Mouse (Mus musculus) megakaryocyte, embryonic 14.5 days (primary cell): ENCODE data around the gene Safb.

Experiments
- FLI1 ChIP-seq: IDR thresholded peaks from 2 replicates; pipeline ENCODE4 v1.6.1; 2012; ENCODE audit warnings: low read length, inconsistent platforms, mixed read lengths
- GATA1 ChIP-seq: IDR thresholded peaks from 3 replicates; pipeline ENCODE4 v1.6.1; 2012; ENCODE audit warnings: mixed read lengths, low read length, inconsistent platforms, borderline replicate concordance

GRCm38 (mm10) chr17:56603186-56604069, 18.8 kb downstream of the Safb start:
- TF ChIP-seq GATA1 (no peak), FLI1 (no peak)
